Mouse (Mus musculus): ENCODE data around the gene Zc3hc1.

DNA sequence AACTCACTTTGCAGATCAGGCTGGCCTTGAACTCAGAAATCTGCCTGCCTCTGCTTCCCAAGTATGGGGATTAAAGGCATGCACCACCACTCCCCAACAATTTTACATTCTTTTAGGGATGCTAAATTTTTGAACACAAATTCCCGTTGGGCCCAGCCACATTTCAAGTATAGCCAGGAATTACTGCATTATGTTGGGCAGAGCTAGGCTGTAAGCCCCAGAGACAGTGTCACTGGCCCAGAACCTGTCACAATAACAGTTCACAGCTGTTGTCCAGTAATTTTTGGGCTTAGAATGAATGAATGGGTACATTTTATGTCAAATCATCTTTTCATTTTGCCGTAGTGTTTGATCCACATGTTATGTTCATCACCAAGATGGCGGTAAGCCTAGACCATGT, 45.6 kb upstream of the Zc3hc1 start:
- TF ChIP-seq CTCF (IDR thresholded peaks at IDR 0.05; ENCODE audit: control insufficient read depth, insufficient read depth, low read length) (no peak), POLR2A (IDR thresholded peaks at IDR 0.05; ENCODE audit: borderline replicate concordance, control insufficient read depth, low read depth, low read length) (no peak)
